Mouse (Mus musculus) heart, embryonic 11.5 days (tissue): Measurements from ENCODE around the gene Ost4. TPM values are rescaled to one million over a fixed set of nuclear protein-coding genes. Genes with fewer than 3 reads are reported as not detected.

ENCODE experiments used
- ATAC-seq: fragments of 200-750 bp; cut with Nextera tagmentation; replicated peaks from 2 replicates; pipeline ENCODE4 v1.8.0; 2017; ENCODE audit warnings: moderate library complexity; ENCODE audit not compliant: insufficient number of reproducible peaks, low FRiP score, low TSS enrichment
- H3K27ac ChIP-seq: fragments of 300-500 bp; sonication (generic); 2 replicates; pipeline ENCODE4 v1.5.1; 2014; ENCODE audit warnings: mild to moderate bottlenecking, low read depth, low read length
- H3K27me3 ChIP-seq: fragments of 300-500 bp; sonication (generic); 2 replicates; pipeline ENCODE4 v1.6.1; 2014; ENCODE audit warnings: mild to moderate bottlenecking, low read length, mixed read lengths; ENCODE audit not compliant: control insufficient read depth, insufficient read depth
- H3K36me3 ChIP-seq: fragments of 300-500 bp; sonication (generic); 2 replicates; pipeline ENCODE4 v1.6.1; 2014; ENCODE audit warnings: mild to moderate bottlenecking, low read length, moderate library complexity, mixed read lengths; ENCODE audit not compliant: control insufficient read depth, insufficient read depth
- H3K4me1 ChIP-seq: fragments of 300-500 bp; sonication (generic); 2 replicates; pipeline ENCODE4 v1.6.1; 2014; ENCODE audit warnings: low read length; ENCODE audit not compliant: control insufficient read depth, insufficient read depth
- H3K4me2 ChIP-seq: fragments of 300-500 bp; sonication (generic); 2 replicates; pipeline ENCODE4 v1.6.1; 2014; ENCODE audit warnings: mild to moderate bottlenecking, moderate library complexity
- H3K4me3 ChIP-seq: fragments of 300-500 bp; sonication (generic); 2 replicates; pipeline ENCODE4 v1.5.1; 2014; ENCODE audit warnings: low read depth, low read length
- H3K9ac ChIP-seq: fragments of 300-500 bp; sonication (generic); 2 replicates; pipeline ENCODE4 v1.6.1; 2014; ENCODE audit warnings: mild to moderate bottlenecking, low read depth, low read length, moderate library complexity
- H3K9me3 ChIP-seq: fragments of 300-500 bp; sonication (generic); replicated peaks from 2 replicates; pipeline ENCODE4 v1.6.1; 2016; ENCODE audit warnings: low read length; ENCODE audit not compliant: control insufficient read depth
- WGBS: fragments of 180-500 bp; shearing (Covaris S2); extraction: QIAGEN DNeasy Blood & Tissue Kit; methylation state at CpG from one replicate; pipeline ENCODE4 v1.1.7; 2014; ENCODE audit not compliant: insufficient replicate concordance; 5-methylcytosine and 5-hydroxymethylcytosine counted together
- polyA plus RNA-seq: library from polyadenylated mRNA; unstranded; fragments of >200 nt; fragmentation: Nextera tagmentation; extraction: Ambion mirVana; gene quantifications from 2 replicates; pipeline ENCODE4 v1.2.1, GENCODE M21; 2014

Ost4 gene
- polyA plus RNA-seq, 1 experiment from 2014 or later = 445 TPM

GRCm38 (mm10) chr5:30949654-30950326 is 42.2 kb upstream of the Ost4 start:
- Histone ChIP-seq H3K4me1 (peaks cover 17% of the 10 kb centered on the region), H3K27ac (peak overlapping the region; percentile 57; the same call in 1 of the 2 replicates), H3K36me3 (peaks cover 14% of the 10 kb centered on the region), H3K4me3 (peak overlapping the region; percentile 69), H3K27me3 (peaks cover 9% of the 10 kb centered on the region), H3K4me2 (peak overlapping the region; percentile 93), H3K9ac (peak overlapping the region; percentile 74), H3K9me3 (no peaks in the 10 kb centered on the region)
- ATAC-seq = peak; percentile 88
- under 1% methylated on average over 31 of the region's 31 CpGs for WGBS

GRCm38 (mm10) chr5:30948620-30949019 is 41.0 kb upstream of the Ost4 start:
- Histone ChIP-seq H3K9me3 (no peaks in the 10 kb centered on the region), H3K4me1 (peaks cover 17% of the 10 kb centered on the region), H3K27ac (no peak overlapping the region), H3K4me3 (no peak overlapping the region), H3K36me3 (peaks cover 3% of the 10 kb centered on the region; the same call in 1 of the 2 replicates), H3K9ac (no peak overlapping the region), H3K27me3 (peaks cover 13% of the 10 kb centered on the region), H3K4me2 (no peak overlapping the region)
- no peak for ATAC-seq
- WGBS = 68% methylated on average over 5 of the region's 5 CpGs

GRCm38 (mm10) chr5:30944956-30945781 is 37.6 kb upstream of the Ost4 start, which contains the start of gene Cgref1:
Gene Cgref1, minus strand, starts transcription at chr5:30945591.
- no peak; the same call in 1 of the 2 replicates for ATAC-seq
- Histone ChIP-seq H3K4me1 (peaks cover 9% of the 10 kb centered on the region), H3K36me3 (no peaks in the 10 kb centered on the region), H3K9ac (peak within 1 kb of the TSS; percentile 73), H3K27me3 (peaks cover 15% of the 10 kb centered on the region), H3K27ac (no peak within 1 kb of the TSS), H3K4me3 (peak within 1 kb of the TSS; percentile 51), H3K4me2 (peak within 1 kb of the TSS; percentile 95), H3K9me3 (no peaks in the 10 kb centered on the region)
- 5% methylated on average over 44 of the region's 44 CpGs for WGBS

- no peak overlapping the region for H3K9ac ChIP-seq
- no peak for ATAC-seq
- no peaks in the 10 kb centered on the region for H3K9me3 ChIP-seq
- H3K27ac ChIP-seq = no peak overlapping the region
- 81% methylated on average over 6 of the region's 6 CpGs for WGBS
- no peaks in the 10 kb centered on the region for H3K36me3 ChIP-seq
- H3K4me2 ChIP-seq = no peak overlapping the region
- H3K4me3 ChIP-seq = no peak overlapping the region
- H3K27me3 ChIP-seq = peaks cover 15% of the 10 kb centered on the region
- peaks cover 7% of the 10 kb centered on the region for H3K4me1 ChIP-seq
Measured at GRCm38 (mm10) chr5:30944344-30944743, 36.8 kb upstream of the Ost4 start.

- Histone ChIP-seq H3K4me3 (no peak overlapping the region), H3K9me3 (no peaks in the 10 kb centered on the region), H3K4me2 (no peak overlapping the region), H3K36me3 (no peaks in the 10 kb centered on the region), H3K4me1 (peaks cover 4% of the 10 kb centered on the region), H3K27me3 (peaks cover 15% of the 10 kb centered on the region), H3K9ac (no peak overlapping the region), H3K27ac (no peak overlapping the region)
- ATAC-seq = no peak
- 92% methylated on average over 2 of the region's 2 CpGs for WGBS
Measured at GRCm38 (mm10) chr5:30943004-30943403, 35.4 kb upstream of the Ost4 start.

- Histone ChIP-seq H3K4me3 (no peak overlapping the region), H3K36me3 (no peaks in the 10 kb centered on the region), H3K27ac (no peak overlapping the region), H3K27me3 (no peaks in the 10 kb centered on the region), H3K9me3 (no peaks in the 10 kb centered on the region), H3K4me2 (no peak overlapping the region), H3K9ac (no peak overlapping the region), H3K4me1 (no peaks in the 10 kb centered on the region)
- ATAC-seq = no peak
- WGBS = 79% methylated on average over 5 of the region's 5 CpGs
Measured at GRCm38 (mm10) chr5:30934725-30935461, 27.3 kb upstream of the Ost4 start.

- Histone ChIP-seq H3K9me3 (no peaks in the 10 kb centered on the region), H3K36me3 (no peaks in the 10 kb centered on the region), H3K27me3 (no peaks in the 10 kb centered on the region), H3K9ac (no peak overlapping the region), H3K4me3 (no peak overlapping the region), H3K4me1 (no peaks in the 10 kb centered on the region), H3K4me2 (no peak overlapping the region), H3K27ac (no peak overlapping the region)
- no peak for ATAC-seq
- WGBS = 55% methylated on average over 5 of the region's 5 CpGs
Measured at GRCm38 (mm10) chr5:30933705-30934104, 26.1 kb upstream of the Ost4 start.

GRCm38 (mm10) chr5:30931378-30931777 is 23.8 kb upstream of the Ost4 start:
- Histone ChIP-seq H3K36me3 (no peaks in the 10 kb centered on the region), H3K27me3 (no peaks in the 10 kb centered on the region), H3K4me3 (no peak overlapping the region), H3K4me2 (no peak overlapping the region), H3K9me3 (no peaks in the 10 kb centered on the region), H3K9ac (no peak overlapping the region), H3K4me1 (no peaks in the 10 kb centered on the region), H3K27ac (no peak overlapping the region)
- WGBS = 59% methylated on average over 4 of the region's 4 CpGs
- ATAC-seq = no peak
